Mouse (Mus musculus): ENCODE data around the gene Nemp1. TPM values are rescaled to one million over a fixed set of nuclear protein-coding genes. Genes with fewer than 3 reads are reported as not detected.
A peak's percentile ranks its signal among the peaks of the same experiment; 100 is the strongest.

Gene Nemp1
- total RNA-seq, 2 experiments from 2014 or later, result 3.5 to 5.7 TPM

DNA sequence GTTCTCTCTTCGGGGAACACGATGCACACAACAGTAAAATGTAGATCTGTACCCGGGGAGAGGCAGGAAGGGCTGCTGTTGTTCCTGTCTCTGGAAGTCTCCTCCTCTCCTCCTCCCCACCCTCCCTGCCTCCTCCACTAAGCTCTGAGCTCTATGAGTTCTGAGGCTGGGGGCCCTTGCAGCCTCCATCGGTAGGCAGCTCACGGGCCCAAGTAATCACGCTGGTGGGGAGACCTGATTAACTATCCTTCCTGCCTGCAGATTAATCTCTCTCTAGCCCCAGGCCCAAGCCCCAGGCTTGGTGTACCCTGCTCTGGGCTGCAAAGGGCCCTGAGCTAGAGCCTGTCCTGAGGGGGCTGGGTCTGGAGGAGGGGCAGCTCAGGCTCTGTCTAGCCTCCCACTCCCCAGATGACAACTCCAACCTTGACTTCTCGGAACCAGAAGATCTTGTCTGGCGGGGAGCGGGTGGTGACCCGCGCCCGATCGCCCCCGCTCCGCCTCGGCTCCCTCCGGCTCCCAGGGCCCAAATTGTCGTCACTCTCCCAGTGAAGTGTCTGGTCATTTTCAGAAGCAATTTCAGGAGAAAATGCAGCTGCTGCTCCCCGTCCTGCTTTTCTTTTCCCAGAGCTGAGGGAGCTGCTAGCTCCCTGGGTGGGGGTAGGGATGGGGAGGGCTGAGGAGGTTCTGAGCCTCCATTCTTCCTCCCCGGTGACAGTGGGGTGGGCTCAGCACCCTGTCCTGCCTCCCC is 55.1 kb downstream of the Nemp1 start:
- DNase-seq (ENCODE audit: low spot score in 2 of 2), result no peak

DNA sequence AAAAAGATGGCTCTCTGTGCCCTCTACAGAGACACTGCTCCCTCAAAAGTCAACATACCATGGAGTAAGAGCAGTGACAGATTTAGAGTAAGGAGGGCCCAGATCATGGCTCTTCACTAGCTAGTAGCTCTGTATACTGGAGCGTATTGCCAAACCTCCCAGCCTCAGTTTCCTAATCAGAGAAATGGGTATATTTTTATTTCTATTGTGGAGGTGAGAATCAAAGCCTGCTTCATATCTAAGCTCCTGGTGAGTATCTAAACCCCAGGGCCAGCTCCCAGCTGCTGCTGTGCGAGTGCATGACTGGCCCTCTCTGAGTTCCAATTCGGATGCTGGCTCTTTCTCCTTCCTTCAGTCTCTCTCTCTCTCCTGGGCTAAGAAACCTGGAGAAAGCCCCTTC is 57.5 kb downstream of the Nemp1 start, which contains the start of gene Tac2:
Gene Tac2, plus strand, starts transcription at position 301 of the 400 bp plus-strand sequence.
- DNase-seq (ENCODE audit: low spot score in 2 of 2), result no peak

DNA sequence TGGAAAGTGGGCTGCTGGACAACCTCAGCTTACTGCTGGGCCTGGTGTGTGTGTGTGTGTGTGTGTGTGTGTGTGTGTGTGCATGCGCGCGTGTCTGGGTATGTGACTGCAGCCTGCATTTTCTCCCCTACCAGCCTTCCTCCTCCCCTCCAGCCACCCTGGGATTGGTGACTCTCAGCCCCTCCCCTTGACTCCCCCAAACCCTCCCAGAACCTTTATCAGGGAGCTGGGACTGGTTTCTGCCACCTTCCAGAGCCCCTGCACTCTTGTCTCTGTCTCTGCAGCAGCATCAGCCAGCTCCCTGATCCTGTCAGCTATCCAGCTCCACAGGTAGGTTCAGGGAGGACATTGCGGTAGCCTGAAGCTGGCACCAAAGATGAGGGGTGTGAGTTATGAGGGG is 58.4 kb downstream of the Nemp1 start:
- DNase-seq (ENCODE audit: low spot score in 2 of 2), result no peak

DNA sequence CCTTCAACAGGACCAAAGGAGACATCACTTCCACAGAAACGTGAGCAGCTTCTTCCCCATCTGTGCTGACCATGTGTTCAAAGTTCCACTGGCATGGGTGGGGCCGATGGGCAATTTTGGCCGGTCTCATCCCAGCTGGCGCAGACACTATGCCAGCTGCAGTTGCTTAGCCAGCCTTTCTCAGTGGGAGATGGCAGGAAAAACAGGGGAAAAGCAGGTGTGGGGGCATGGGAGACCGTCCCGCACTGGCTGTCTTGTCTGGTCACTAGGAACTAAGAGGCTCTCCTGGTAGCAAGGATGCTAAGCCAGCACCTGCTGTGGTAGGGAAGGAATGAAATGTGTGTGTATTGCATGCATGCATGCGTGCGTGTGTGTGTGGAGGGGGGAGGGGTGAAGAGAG is 61.7 kb downstream of the Nemp1 start:
- DNase-seq (ENCODE audit: low spot score in 2 of 2), result no peak

DNA sequence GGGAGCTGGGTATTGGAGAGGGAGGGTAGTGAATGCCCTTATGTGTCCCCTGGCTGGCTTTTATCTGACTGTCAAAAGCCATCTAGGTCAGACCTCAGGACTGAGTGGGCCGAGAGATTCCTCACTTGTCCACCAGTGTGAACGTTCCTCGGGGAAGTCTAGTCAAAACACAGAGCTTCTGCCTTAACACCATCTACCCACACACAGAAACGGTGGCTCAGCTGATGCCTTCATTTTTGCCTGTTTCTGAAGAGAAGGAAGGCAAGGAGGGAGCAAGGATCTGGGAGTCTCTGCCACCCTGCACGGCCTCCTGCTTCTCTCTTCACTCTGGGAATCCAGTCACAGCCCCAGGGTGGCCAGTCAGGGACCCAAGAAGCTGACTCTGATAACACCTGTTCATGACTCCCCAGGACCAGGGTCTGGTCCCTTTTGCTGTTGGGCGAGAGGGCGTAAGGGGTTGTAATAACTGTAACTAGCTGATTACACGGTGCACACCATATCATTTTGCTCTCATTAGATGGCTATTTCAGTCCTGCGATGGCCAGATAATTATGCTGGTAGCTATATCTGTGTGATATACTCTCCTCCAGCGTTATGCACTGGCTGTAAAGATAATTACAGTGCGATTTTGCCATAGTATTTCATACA is 63.7 kb downstream of the Nemp1 start:
- DNase-seq (ENCODE audit: low spot score in 2 of 2), result no peak

DNA sequence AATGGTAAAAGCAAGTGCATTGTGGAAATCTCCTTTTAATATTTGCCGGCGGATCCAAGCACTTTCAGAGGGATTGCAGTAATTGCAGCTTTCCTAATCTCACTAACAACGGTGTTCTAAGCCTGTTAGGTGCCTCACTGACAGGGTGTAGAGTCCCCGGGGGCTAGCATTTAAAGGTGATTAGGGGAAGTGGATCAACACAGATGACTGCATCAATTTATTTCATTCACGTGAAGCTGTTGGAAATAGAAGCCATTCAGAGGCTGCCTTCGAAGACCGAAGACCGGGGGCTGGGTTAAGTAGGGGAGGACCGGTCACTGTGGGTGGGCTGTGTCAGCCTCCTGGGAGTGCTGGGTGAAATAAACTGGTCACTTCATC is 64.2 kb downstream of the Nemp1 start:
- DNase-seq (ENCODE audit: low spot score in 2 of 2), result no peak

DNA sequence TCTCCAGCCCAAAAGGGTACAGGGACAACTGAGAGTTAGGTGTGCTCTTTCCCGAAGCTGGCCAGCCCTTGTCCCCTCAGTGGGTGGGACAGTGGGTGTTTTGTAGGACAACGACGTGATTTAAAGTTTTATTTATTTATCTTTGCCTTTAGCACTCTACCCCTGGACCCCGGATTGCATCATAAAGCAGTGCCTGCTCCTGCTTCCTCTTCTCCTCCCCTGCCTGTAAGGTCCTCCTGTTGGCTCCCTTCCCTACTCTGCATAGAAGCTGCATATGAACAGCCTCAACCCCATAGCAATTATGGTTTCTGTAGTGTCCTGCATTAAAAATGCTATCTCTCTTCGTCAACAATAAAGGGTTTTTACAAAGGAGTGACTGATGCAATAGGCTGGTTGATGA is 64.7 kb downstream of the Nemp1 start:
- DNase-seq (ENCODE audit: low spot score in 2 of 2), result no peak

DNA sequence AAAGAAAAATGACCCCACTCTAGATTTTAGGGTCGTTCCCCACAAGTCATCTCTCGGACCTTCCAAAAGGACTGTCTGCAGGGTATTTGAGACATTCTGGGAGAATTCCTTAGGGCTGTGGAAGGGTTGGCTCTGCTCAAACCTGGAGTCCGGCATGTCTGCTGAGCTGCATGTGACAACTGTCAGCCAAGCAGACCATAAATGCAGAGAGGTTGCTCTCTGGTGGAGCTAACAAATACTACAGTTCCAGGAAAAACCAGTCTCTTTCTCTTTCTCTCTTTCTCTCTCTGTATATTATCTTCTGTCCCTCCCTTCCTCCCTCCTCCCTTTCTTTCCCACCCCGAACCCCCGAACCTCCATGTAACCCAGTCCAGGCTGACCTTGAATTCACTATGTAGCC is 67.7 kb downstream of the Nemp1 start:
- DNase-seq (ENCODE audit: low spot score in 2 of 2), result peak in 1 of 2 experiments; percentile 53

DNA sequence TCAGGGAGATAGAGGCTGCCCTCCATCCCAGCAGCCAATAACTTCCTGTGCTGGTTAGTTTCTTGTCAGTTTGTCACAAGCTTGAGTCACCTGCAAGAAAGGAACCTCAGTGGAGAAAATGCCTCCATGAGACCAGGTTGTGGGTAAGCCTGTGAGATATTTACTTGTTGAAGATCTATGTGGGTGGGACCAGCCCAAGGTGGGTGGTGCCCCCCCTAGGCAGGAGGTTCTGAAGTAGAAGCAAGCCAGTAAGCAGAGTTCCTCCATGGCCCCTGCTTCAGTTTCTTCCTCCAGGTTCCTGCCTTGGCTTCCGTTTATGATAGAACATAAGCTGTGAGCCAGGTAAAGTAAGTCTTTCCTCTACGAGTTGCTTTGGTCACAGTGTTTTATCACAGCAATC is 69.6 kb downstream of the Nemp1 start:
- DNase-seq (ENCODE audit: low spot score in 2 of 2), result no peak

DNA sequence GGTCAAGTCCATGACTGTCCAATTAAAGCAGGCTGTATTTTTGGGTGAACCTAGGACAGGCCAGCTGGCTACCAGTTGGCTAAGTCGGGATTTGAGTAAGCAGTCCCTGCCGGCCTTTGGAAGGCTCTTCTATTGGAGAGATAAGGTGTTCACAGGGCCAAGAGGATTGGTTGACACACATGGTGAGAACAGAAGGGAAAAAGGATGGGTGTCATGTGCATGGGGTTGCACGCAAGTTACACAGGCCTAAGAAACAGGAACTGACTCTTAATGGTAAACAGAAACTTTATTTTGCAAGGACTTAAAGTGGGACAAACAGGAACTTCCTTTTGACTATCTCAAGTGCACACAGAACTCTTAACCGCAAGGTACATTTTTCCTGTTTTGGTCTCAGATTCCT is 70.2 kb downstream of the Nemp1 start:
- no peak for DNase-seq (ENCODE audit: low spot score in 2 of 2)

DNA sequence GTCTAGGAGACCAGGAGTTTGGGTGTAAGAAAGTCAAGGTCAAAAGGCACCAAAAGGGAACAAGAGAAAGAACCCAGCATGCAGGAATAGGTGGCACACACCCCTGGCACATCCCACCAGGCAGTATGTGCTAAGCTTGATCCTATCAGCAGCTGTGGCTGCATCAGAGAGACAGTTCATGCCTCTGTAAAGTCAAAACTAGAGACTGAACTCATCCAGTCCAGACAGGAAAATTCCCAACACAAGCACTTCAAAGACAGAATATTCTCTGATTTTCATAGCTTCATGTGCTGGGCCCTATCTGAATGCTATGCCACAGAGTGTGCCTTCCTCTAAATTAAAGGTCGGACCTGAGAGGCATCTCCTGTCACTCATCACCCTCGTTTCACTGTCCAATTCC is 70.9 kb downstream of the Nemp1 start:
- DNase-seq (ENCODE audit: low spot score in 2 of 2), result no peak

DNA sequence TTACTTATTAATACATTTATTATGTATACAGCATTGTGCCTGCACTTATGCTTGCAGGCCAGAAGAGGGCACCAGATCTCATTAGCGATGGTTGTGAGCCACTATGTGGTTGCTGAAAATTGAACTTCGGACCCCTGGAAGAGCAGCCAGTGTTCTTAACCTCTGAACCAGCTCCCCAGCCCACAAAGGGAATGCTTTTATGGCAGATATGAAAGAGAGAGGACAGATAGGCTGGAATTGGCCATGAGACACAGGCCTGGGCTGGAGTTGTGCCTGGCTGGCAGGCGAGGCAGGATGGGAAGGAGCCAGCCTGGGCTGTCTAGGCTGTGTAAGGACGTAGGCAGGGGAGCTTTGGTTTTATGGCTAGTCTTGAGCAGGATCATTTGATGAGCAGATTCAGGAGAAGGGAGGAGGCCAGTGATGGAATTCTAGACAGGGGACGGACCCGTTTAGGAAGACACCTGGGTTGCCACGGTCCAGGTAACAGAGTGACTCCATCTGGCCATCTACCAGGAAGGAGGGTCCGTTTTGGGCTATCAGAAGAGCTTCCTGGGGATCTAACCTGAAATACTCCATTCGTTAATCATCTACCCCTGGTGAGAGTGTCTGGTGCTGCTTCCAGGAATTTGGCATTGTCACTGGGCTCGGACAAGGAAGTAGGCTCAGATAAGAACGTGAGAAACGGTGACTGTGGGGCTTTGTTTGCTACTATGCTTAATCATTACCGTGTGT is 71.6 kb downstream of the Nemp1 start:
- DNase-seq (ENCODE audit: low spot score in 2 of 2), result no peak

DNA sequence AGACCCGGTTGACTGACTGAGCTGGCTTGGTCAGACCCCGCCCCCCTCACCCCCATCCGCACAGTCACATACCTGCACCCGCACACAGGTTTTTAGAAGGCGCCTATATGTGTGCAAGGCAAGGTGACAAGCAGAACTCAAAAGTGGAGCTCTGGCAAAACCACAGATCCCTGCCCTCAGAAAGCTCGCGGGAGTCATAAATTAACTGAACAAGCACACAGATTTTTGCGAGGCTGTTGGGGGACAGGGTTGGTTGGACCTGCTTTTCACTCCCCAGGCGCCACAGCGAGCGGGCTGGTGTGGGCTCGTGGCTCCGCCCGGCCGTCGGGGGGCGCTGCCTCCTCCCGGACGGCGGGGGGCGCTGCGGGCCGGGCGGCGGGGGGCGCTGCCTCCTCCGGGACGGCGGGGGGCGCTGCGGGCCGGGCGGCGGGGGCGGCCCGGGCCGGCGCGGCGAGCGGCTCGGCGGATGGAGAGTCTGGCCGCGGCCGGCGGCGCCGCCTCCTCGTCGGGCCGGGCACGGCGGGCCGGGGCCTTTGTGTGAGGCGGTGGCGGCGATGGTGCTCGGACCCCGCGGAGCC is 72.5 kb downstream of the Nemp1 start, which contains the start of gene Zbtb39:
Gene Zbtb39, plus strand, starts transcription at position 456 of the 578 bp plus-strand sequence.
- DNase-seq (ENCODE audit: low spot score in 2 of 2), result peak; percentile 66 to 77

DNA sequence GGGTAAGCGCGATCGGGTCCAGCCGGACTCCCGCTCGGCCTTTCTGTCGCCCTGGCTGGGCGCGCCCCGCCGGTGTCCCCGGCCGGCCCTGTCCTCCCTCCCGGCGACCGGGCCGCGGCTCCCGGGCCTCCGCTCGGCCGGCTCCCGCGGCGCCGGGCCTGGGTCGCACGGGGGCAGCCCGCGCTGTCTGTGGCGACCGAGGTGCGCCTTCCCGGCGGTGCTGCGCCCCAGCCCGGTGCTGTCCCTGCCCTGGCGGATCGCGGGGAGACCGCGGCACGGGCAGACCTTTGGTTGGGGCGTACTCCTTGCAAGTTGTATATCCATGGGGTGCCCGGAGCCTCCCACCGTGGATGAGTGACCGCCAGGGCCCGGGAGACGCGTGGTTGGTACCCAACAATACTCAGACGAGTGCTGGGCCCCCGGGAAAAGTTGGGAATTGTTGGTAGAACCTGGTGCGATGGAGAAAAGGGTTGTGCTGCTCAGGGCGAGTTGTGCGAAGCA is 73.0 kb downstream of the Nemp1 start:
- no peak for DNase-seq (ENCODE audit: low spot score in 2 of 2)

DNA sequence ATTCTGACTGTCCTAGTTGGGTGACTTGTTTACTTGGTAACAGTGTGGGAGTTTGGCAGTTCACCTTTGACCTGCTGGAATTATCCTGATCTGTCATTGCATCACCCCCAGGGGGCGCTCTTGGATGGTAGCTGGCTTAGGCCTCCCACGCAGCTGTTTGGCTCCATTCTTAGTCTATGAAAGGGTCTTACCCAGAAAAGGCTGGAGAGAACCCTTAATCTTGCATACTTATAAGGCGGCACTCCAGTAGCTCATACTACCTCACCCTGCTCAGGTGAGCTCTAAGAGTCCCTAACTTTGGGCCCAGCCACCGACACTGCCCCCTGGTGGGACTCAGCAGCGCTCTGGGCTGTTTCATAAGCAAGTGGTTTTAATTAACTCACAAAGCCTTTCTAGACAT is 78.0 kb downstream of the Nemp1 start:
- DNase-seq (ENCODE audit: low spot score in 2 of 2), result no peak

DNA sequence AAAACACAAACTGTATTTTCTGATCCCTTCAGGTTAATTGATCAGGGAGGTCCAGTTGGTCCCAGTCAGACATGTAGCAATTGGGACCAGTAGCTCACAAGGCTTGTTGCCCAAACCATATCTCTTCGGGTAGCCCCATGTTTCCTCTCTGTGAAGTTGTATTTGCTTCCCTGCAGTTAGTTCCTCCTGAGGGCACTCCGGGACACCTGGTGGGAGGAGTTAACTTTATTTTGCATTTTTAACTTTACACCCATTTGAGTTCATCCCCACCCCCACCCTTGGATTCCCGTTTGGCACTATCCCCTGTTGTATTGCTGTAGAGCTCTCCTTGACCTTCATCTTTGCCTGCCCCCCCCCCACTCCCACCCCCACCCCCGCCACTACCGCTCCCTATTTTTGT is 79.2 kb downstream of the Nemp1 start:
- DNase-seq (ENCODE audit: low spot score in 2 of 2), result no peak

DNA sequence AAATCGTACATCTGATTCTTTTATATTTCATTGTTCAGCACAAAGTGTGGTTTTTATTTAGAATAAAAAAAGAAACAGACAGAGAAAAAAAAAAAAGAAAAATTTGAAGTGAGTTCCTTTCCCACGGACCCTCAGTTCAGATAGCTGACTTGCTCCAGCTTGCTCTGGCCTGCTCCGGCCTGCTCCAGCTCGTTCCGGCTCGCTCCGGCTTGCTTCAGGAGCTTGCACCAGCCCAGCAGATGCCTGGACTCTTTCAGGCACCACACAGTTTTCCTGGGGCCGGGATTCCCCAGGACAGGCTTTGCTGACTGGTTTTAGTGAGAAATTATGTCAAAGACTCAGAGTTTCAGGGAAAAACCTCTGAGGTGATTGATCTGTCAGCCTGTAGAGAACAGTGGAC is 80.6 kb downstream of the Nemp1 start:
- DNase-seq (ENCODE audit: low spot score in 2 of 2), result no peak

DNA sequence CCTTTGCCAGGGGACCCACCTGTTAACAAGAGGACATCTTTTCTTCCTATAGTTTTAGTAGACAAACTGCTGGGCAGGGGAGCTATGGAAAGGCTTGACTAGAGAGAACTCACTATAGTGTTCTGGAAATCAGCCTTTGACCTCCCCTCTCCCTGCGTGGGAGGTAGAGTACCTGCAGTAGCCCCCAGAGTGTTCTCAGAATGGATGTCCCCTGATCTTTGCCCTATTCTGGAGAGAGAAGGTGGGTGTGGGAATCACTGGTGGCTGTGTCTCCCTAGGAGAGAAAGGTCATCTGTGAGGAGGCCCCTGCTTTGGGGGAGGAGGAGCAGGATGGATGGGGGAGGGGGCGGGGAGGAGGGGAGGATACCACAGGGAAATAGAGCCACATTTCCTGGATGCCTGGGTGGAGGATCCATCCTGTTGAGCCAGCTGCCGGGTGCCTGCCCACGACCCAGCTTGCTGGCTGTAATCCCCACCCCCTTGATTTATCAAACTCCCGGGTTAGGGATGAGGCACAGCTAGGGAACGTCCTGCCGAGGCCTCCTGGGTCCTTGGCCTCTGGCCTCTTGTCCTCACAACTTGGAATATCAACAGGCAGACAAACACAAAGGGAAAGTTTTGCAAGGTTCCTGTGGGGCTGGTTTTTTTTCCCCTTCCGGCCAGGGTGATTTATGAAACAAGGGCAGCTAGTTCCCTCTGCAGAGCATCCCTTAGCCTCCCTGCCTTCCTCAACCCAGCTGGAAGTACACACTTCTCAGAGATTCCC is 82.3 kb downstream of the Nemp1 start:
- DNase-seq (ENCODE audit: low spot score in 2 of 2), result no peak

DNA sequence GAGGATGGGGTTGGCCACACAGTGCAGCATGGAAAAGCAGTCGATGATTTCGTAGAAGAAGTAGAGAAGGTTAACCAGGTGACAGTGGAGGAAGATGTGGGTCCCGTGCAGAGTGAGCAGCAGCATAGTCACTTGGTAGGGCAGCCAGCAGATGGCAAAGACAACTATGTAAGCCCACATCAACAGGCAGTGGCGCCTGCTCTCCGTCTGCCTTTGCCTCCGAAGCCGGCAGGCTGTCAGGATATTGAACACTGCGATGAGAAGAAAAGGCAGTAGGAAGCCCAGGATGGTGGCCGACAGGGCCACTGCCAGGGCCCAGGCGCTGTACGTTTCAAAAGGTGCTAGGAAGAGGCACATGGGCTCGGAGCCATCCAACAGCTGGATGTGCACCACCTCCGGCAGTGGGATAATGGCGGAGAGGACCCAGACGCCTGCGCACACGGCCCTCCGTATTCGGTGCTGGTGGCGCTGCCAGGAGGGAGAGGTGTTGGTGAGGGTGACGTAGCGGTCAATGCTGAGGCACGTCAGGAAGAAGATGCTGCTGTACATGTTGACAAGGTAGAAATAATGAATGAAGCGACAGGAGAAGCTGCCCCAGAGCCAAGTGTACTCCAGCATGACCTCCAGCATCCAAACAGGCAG is 83.6 kb downstream of the Nemp1 start:
- no peak for DNase-seq (ENCODE audit: low spot score in 2 of 2)
